Mouse (Mus musculus): ENCODE results near the gene Ccdc54. TPM values are rescaled to one million over a fixed set of nuclear protein-coding genes. Genes with fewer than 3 reads are reported as not detected.

Ccdc54 gene
- total and polyA plus RNA-seq, 2 experiments from 2014 or later, result not detected

GRCm38 (mm10) chr16:50593361-50593760 is 2.4 kb upstream of the Ccdc54 start:
- Histone ChIP-seq H3K27ac (ENCODE audit: low read depth) (no peak overlapping the region), H3K9me3 (replicated peaks; ENCODE audit: control insufficient read depth, low read length) (no peaks in the 10 kb centered on the region), H3K4me2 (ENCODE audit: low read depth, low read length) (no peak overlapping the region), H3K4me3 (ENCODE audit: low read depth, low read length) (no peak overlapping the region), H3K9ac (replicated peaks; ENCODE audit: low read depth, low read length) (no peak overlapping the region), H3K36me3 (replicated peaks; ENCODE audit: control insufficient read depth, insufficient read depth, low read length) (no peaks in the 10 kb centered on the region), H3K4me1 (ENCODE audit: control insufficient read depth, insufficient read depth) (no peaks in the 10 kb centered on the region), H3K27me3 (ENCODE audit: control insufficient read depth, insufficient read depth, low read length) (no peaks in the 10 kb centered on the region)
- no peak for DNase-seq (ENCODE audit: low spot score)
- no peak for ATAC-seq (ENCODE audit: insufficient read depth, low read depth)
- no peak for TF ChIP-seq EP300 (IDR thresholded peaks at IDR 0.05; ENCODE audit: low read depth)
- no peak for TF ChIP-seq CTCF (IDR thresholded peaks at IDR 0.05; ENCODE audit: low read depth)
- WGBS, result 68% methylated on average over 11 of the region's 11 CpGs

- WGBS, result 59% methylated on average over 11 of the region's 11 CpGs
Observed at GRCm38 (mm10) chr16:50589574-50590151, 1.3 kb downstream of the Ccdc54 start.

GRCm38 (mm10) chr16:50588191-50588590 is 2.8 kb downstream of the Ccdc54 start:
- Histone ChIP-seq H3K4me3 (ENCODE audit: low read depth, low read length) (no peak overlapping the region), H3K9ac (replicated peaks; ENCODE audit: low read depth, low read length) (no peak overlapping the region), H3K36me3 (replicated peaks; ENCODE audit: control insufficient read depth, insufficient read depth, low read length) (no peaks in the 10 kb centered on the region), H3K27me3 (ENCODE audit: control insufficient read depth, insufficient read depth, low read length) (no peaks in the 10 kb centered on the region), H3K4me1 (ENCODE audit: control insufficient read depth, insufficient read depth) (no peaks in the 10 kb centered on the region), H3K4me2 (ENCODE audit: low read depth, low read length) (no peak overlapping the region), H3K9me3 (replicated peaks; ENCODE audit: control insufficient read depth, low read length) (no peaks in the 10 kb centered on the region), H3K27ac (ENCODE audit: low read depth) (no peak overlapping the region)
- no peak for DNase-seq (ENCODE audit: low spot score)
- ATAC-seq (ENCODE audit: insufficient read depth, low read depth), result no peak
- 86% methylated on average over 1 of the region's 1 CpGs for WGBS
- TF ChIP-seq CTCF (IDR thresholded peaks at IDR 0.05; ENCODE audit: low read depth), result no peak
- no peak for TF ChIP-seq EP300 (IDR thresholded peaks at IDR 0.05; ENCODE audit: low read depth)

More at GRCm38 (mm10) chr16:50589574-50590151, 1.3 kb downstream of the Ccdc54 start:
- Histone ChIP-seq H3K36me3 (replicated peaks; ENCODE audit: control insufficient read depth, insufficient read depth, low read length) (no peaks in the 10 kb centered on the region), H3K27me3 (ENCODE audit: control insufficient read depth, insufficient read depth, low read length) (no peaks in the 10 kb centered on the region), H3K4me3 (ENCODE audit: low read depth, low read length) (no peak overlapping the region), H3K9me3 (replicated peaks; ENCODE audit: control insufficient read depth, low read length) (no peaks in the 10 kb centered on the region), H3K9ac (replicated peaks; ENCODE audit: low read depth, low read length) (no peak overlapping the region), H3K27ac (ENCODE audit: low read depth) (no peak overlapping the region), H3K4me1 (ENCODE audit: control insufficient read depth, insufficient read depth) (no peaks in the 10 kb centered on the region), H3K4me2 (ENCODE audit: low read depth, low read length) (no peak overlapping the region)
- ATAC-seq (ENCODE audit: insufficient read depth, low read depth) (no peak), DNase-seq (ENCODE audit: low spot score) (no peak)
- TF ChIP-seq EP300 (IDR thresholded peaks at IDR 0.05; ENCODE audit: low read depth) (no peak), CTCF (IDR thresholded peaks at IDR 0.05; ENCODE audit: low read depth) (no peak)

GRCm38 (mm10) chr16:50587139-50587538 is 3.8 kb downstream of the Ccdc54 start:
- TF ChIP-seq CTCF (IDR thresholded peaks at IDR 0.05; ENCODE audit: low read depth) (no peak), EP300 (IDR thresholded peaks at IDR 0.05; ENCODE audit: low read depth) (no peak)
- H3K4me3 ChIP-seq (ENCODE audit: low read depth, low read length), result no peak overlapping the region
- no peaks in the 10 kb centered on the region for H3K9me3 ChIP-seq (replicated peaks; ENCODE audit: control insufficient read depth, low read length)
- ATAC-seq (ENCODE audit: insufficient read depth, low read depth), result no peak
- no peak overlapping the region for H3K27ac ChIP-seq (ENCODE audit: low read depth)
- H3K36me3 ChIP-seq (replicated peaks; ENCODE audit: control insufficient read depth, insufficient read depth, low read length), result no peaks in the 10 kb centered on the region
- H3K4me1 ChIP-seq (ENCODE audit: control insufficient read depth, insufficient read depth), result no peaks in the 10 kb centered on the region
- WGBS, result 86% methylated on average over 7 of the region's 7 CpGs
- no peak overlapping the region for H3K4me2 ChIP-seq (ENCODE audit: low read depth, low read length)
- no peak for DNase-seq (ENCODE audit: low spot score)
- no peaks in the 10 kb centered on the region for H3K27me3 ChIP-seq (ENCODE audit: control insufficient read depth, insufficient read depth, low read length)
- H3K9ac ChIP-seq (replicated peaks; ENCODE audit: low read depth, low read length), result no peak overlapping the region

GRCm38 (mm10) chr16:50578361-50578760 is 12.6 kb downstream of the Ccdc54 start:
- no peak for ATAC-seq (ENCODE audit: insufficient read depth, low read depth)
- H3K4me1 ChIP-seq (ENCODE audit: control insufficient read depth, insufficient read depth), result no peaks in the 10 kb centered on the region
- no peaks in the 10 kb centered on the region for H3K9me3 ChIP-seq (replicated peaks; ENCODE audit: control insufficient read depth, low read length)
- no peaks in the 10 kb centered on the region for H3K27me3 ChIP-seq (ENCODE audit: control insufficient read depth, insufficient read depth, low read length)
- DNase-seq (ENCODE audit: low spot score), result no peak
- H3K36me3 ChIP-seq (replicated peaks; ENCODE audit: control insufficient read depth, insufficient read depth, low read length), result no peaks in the 10 kb centered on the region
- no peak overlapping the region for H3K4me2 ChIP-seq (ENCODE audit: low read depth, low read length)
- no peak overlapping the region for H3K27ac ChIP-seq (ENCODE audit: low read depth)
- 79% methylated on average over 6 of the region's 6 CpGs for WGBS
- TF ChIP-seq CTCF (IDR thresholded peaks at IDR 0.05; ENCODE audit: low read depth), result no peak
- no peak for TF ChIP-seq EP300 (IDR thresholded peaks at IDR 0.05; ENCODE audit: low read depth)
- H3K4me3 ChIP-seq (ENCODE audit: low read depth, low read length), result no peak overlapping the region
- no peak overlapping the region for H3K9ac ChIP-seq (replicated peaks; ENCODE audit: low read depth, low read length)

GRCm38 (mm10) chr16:50572557-50572956 is 18.4 kb downstream of the Ccdc54 start:
- ATAC-seq (ENCODE audit: insufficient read depth, low read depth), result no peak
- DNase-seq (ENCODE audit: low spot score), result no peak
- 70% methylated on average over 13 of the region's 13 CpGs for WGBS
- Histone ChIP-seq H3K9ac (replicated peaks; ENCODE audit: low read depth, low read length) (no peak overlapping the region), H3K4me2 (ENCODE audit: low read depth, low read length) (peak overlapping the region; percentile 3; the same call in 1 of the 2 replicates), H3K27me3 (ENCODE audit: control insufficient read depth, insufficient read depth, low read length) (no peaks in the 10 kb centered on the region), H3K9me3 (replicated peaks; ENCODE audit: control insufficient read depth, low read length) (no peaks in the 10 kb centered on the region), H3K4me1 (ENCODE audit: control insufficient read depth, insufficient read depth) (no peaks in the 10 kb centered on the region), H3K27ac (ENCODE audit: low read depth) (no peak overlapping the region), H3K4me3 (ENCODE audit: low read depth, low read length) (no peak overlapping the region), H3K36me3 (replicated peaks; ENCODE audit: control insufficient read depth, insufficient read depth, low read length) (no peaks in the 10 kb centered on the region)
- TF ChIP-seq CTCF (IDR thresholded peaks at IDR 0.05; ENCODE audit: low read depth) (no peak), EP300 (IDR thresholded peaks at IDR 0.05; ENCODE audit: low read depth) (no peak)

Measured in heart, postnatal 0 days (tissue).